Mouse (Mus musculus): ENCODE measurements around the gene Cd6. TPM values are rescaled to one million over a fixed set of nuclear protein-coding genes. Genes with fewer than 3 reads are reported as not detected.

Cd6 gene
- polyA plus RNA-seq, 1 experiment: 2.1 TPM

GRCm38 (mm10) chr19:10759983-10760831 lies 69.7 kb downstream of the Cd6 start:
- Histone ChIP-seq H3K4me3 (replicated peaks; ENCODE audit: control insufficient read depth, low read depth, low read length) (no peak overlapping the region), H3K27ac (ENCODE audit: control insufficient read depth, insufficient read depth, low read depth, low read length, poor library complexity) (no peak overlapping the region), H3K4me1 (ENCODE audit: control insufficient read depth, insufficient read depth, low read length) (no peaks in the 10 kb centered on the region)
- TF ChIP-seq POLR2A (IDR thresholded peaks at IDR 0.05; ENCODE audit: borderline replicate concordance, control insufficient read depth, low read depth, low read length) (no peak), CTCF (IDR thresholded peaks at IDR 0.05; ENCODE audit: control insufficient read depth, insufficient read depth, low read length) (no peak)
- WGBS: 56% methylated on average over 9 of the region's 9 CpGs

GRCm38 (mm10) chr19:10759525-10759924 lies 70.3 kb downstream of the Cd6 start:
- TF ChIP-seq CTCF (IDR thresholded peaks at IDR 0.05; ENCODE audit: control insufficient read depth, insufficient read depth, low read length) (no peak), POLR2A (IDR thresholded peaks at IDR 0.05; ENCODE audit: borderline replicate concordance, control insufficient read depth, low read depth, low read length) (no peak)
- Histone ChIP-seq H3K27ac (ENCODE audit: control insufficient read depth, insufficient read depth, low read depth, low read length, poor library complexity) (no peak overlapping the region), H3K4me3 (replicated peaks; ENCODE audit: control insufficient read depth, low read depth, low read length) (no peak overlapping the region), H3K4me1 (ENCODE audit: control insufficient read depth, insufficient read depth, low read length) (no peaks in the 10 kb centered on the region)

GRCm38 (mm10) chr19:10758708-10759107 lies 71.2 kb downstream of the Cd6 start:
- H3K4me3 ChIP-seq (replicated peaks; ENCODE audit: control insufficient read depth, low read depth, low read length): no peak overlapping the region
- no peak overlapping the region for H3K27ac ChIP-seq (ENCODE audit: control insufficient read depth, insufficient read depth, low read depth, low read length, poor library complexity)
- 81% methylated on average over 6 of the region's 6 CpGs for WGBS
- no peak for TF ChIP-seq POLR2A (IDR thresholded peaks at IDR 0.05; ENCODE audit: borderline replicate concordance, control insufficient read depth, low read depth, low read length)
- TF ChIP-seq CTCF (IDR thresholded peaks at IDR 0.05; ENCODE audit: control insufficient read depth, insufficient read depth, low read length): no peak
- H3K4me1 ChIP-seq (ENCODE audit: control insufficient read depth, insufficient read depth, low read length): no peaks in the 10 kb centered on the region

GRCm38 (mm10) chr19:10757526-10757925 lies 72.3 kb downstream of the Cd6 start:
- WGBS: 68% methylated on average over 2 of the region's 2 CpGs
- no peak for TF ChIP-seq POLR2A (IDR thresholded peaks at IDR 0.05; ENCODE audit: borderline replicate concordance, control insufficient read depth, low read depth, low read length)
- no peak for TF ChIP-seq CTCF (IDR thresholded peaks at IDR 0.05; ENCODE audit: control insufficient read depth, insufficient read depth, low read length)
- Histone ChIP-seq H3K27ac (ENCODE audit: control insufficient read depth, insufficient read depth, low read depth, low read length, poor library complexity) (no peak overlapping the region), H3K4me3 (replicated peaks; ENCODE audit: control insufficient read depth, low read depth, low read length) (no peak overlapping the region), H3K4me1 (ENCODE audit: control insufficient read depth, insufficient read depth, low read length) (no peaks in the 10 kb centered on the region)

- TF ChIP-seq POLR2A (IDR thresholded peaks at IDR 0.05; ENCODE audit: borderline replicate concordance, control insufficient read depth, low read depth, low read length): no peak
- no peak for TF ChIP-seq CTCF (IDR thresholded peaks at IDR 0.05; ENCODE audit: control insufficient read depth, insufficient read depth, low read length)
- no peak overlapping the region for H3K4me3 ChIP-seq (replicated peaks; ENCODE audit: control insufficient read depth, low read depth, low read length)
- no peaks in the 10 kb centered on the region for H3K4me1 ChIP-seq (ENCODE audit: control insufficient read depth, insufficient read depth, low read length)
- no peak overlapping the region for H3K27ac ChIP-seq (ENCODE audit: control insufficient read depth, insufficient read depth, low read depth, low read length, poor library complexity)
Measured at GRCm38 (mm10) chr19:10757125-10757524, 72.7 kb downstream of the Cd6 start.

- TF ChIP-seq POLR2A (IDR thresholded peaks at IDR 0.05; ENCODE audit: borderline replicate concordance, control insufficient read depth, low read depth, low read length): no peak
- TF ChIP-seq CTCF (IDR thresholded peaks at IDR 0.05; ENCODE audit: control insufficient read depth, insufficient read depth, low read length): no peak
- Histone ChIP-seq H3K4me1 (ENCODE audit: control insufficient read depth, insufficient read depth, low read length) (peaks cover 4% of the 10 kb centered on the region; the same call in 1 of the 2 replicates), H3K27ac (ENCODE audit: control insufficient read depth, insufficient read depth, low read depth, low read length, poor library complexity) (no peak overlapping the region), H3K4me3 (replicated peaks; ENCODE audit: control insufficient read depth, low read depth, low read length) (no peak overlapping the region)
- 86% methylated on average over 5 of the region's 5 CpGs for WGBS
Measured at GRCm38 (mm10) chr19:10752646-10753045, 77.2 kb downstream of the Cd6 start.

GRCm38 (mm10) chr19:10752106-10752505 lies 77.8 kb downstream of the Cd6 start:
- Histone ChIP-seq H3K4me3 (replicated peaks; ENCODE audit: control insufficient read depth, low read depth, low read length) (no peak overlapping the region), H3K27ac (ENCODE audit: control insufficient read depth, insufficient read depth, low read depth, low read length, poor library complexity) (no peak overlapping the region), H3K4me1 (ENCODE audit: control insufficient read depth, insufficient read depth, low read length) (peaks cover 4% of the 10 kb centered on the region; the same call in 1 of the 2 replicates)
- TF ChIP-seq CTCF (IDR thresholded peaks at IDR 0.05; ENCODE audit: control insufficient read depth, insufficient read depth, low read length) (no peak), POLR2A (IDR thresholded peaks at IDR 0.05; ENCODE audit: borderline replicate concordance, control insufficient read depth, low read depth, low read length) (no peak)
- 81% methylated on average over 6 of the region's 6 CpGs for WGBS

GRCm38 (mm10) chr19:10751607-10752006 lies 78.3 kb downstream of the Cd6 start:
- H3K4me1 ChIP-seq (ENCODE audit: control insufficient read depth, insufficient read depth, low read length): peaks cover 4% of the 10 kb centered on the region; the same call in 1 of the 2 replicates

More at GRCm38 (mm10) chr19:10751607-10752006, 78.3 kb downstream of the Cd6 start:
- H3K4me3 ChIP-seq (replicated peaks; ENCODE audit: control insufficient read depth, low read depth, low read length): no peak overlapping the region
- H3K27ac ChIP-seq (ENCODE audit: control insufficient read depth, insufficient read depth, low read depth, low read length, poor library complexity): no peak overlapping the region
- TF ChIP-seq POLR2A (IDR thresholded peaks at IDR 0.05; ENCODE audit: borderline replicate concordance, control insufficient read depth, low read depth, low read length) (no peak), CTCF (IDR thresholded peaks at IDR 0.05; ENCODE audit: control insufficient read depth, insufficient read depth, low read length) (no peak)
- WGBS: 49% methylated on average over 1 of the region's 1 CpGs
